Mouse (Mus musculus) cerebellum, adult 2 months (tissue): Measurements from ENCODE around the gene Hfe2. TPM values are rescaled to one million over a fixed set of nuclear protein-coding genes. Genes with fewer than 3 reads are reported as not detected.

Experiments
- DNase-seq, 2 experiments: peaks; one replicate each; pipeline ENCODE4 v3.0.0; 2021
- H3K27ac ChIP-seq: fragments of 200-500 bp; 2 replicates; pipeline ENCODE4 v1.5.1; 2012; ENCODE audit warnings: low read length, control low read depth, inconsistent platforms; ENCODE audit not compliant: insufficient read depth
- H3K27me3 ChIP-seq: fragments of 200-500 bp; 2 replicates; pipeline ENCODE4 v1.6.1; 2012; ENCODE audit warnings: inconsistent platforms, mild to moderate bottlenecking, low read length, moderate library complexity; ENCODE audit not compliant: control insufficient read depth, insufficient read depth
- H3K4me1 ChIP-seq: fragments of 200-500 bp; 2 replicates; pipeline ENCODE4 v1.6.1; 2011; ENCODE audit warnings: low read length; ENCODE audit not compliant: control insufficient read depth, insufficient read depth
- H3K4me3 ChIP-seq: fragments of 200-500 bp; replicated peaks from 2 replicates; pipeline ENCODE3; 2011; ENCODE audit warnings: mild to moderate bottlenecking, low read depth, low read length, control low read depth; ENCODE audit not compliant: insufficient read depth
- CTCF ChIP-seq: fragments of 200-500 bp; IDR thresholded peaks from 2 replicates; pipeline ENCODE4 v1.5.1; 2011; ENCODE audit warnings: low read depth, mild to moderate bottlenecking, control low read depth, low read length, moderate library complexity, borderline replicate concordance; ENCODE audit not compliant: insufficient read depth
- POLR2A ChIP-seq: fragments of 200-500 bp; IDR thresholded peaks from 2 replicates; pipeline ENCODE4 v1.6.1; 2011; ENCODE audit warnings: low read length, control low read depth, borderline replicate concordance; ENCODE audit not compliant: insufficient read depth
- WGBS: fragments of 180-500 bp; shearing (Covaris S2); methylation state at CpG from one replicate; pipeline ENCODE4 v1.1.7; 2018; 5-methylcytosine and 5-hydroxymethylcytosine counted together
- polyA plus RNA-seq: library from polyadenylated mRNA; depleted of rRNA; stranded (reverse); fragments of >200 nt; gene quantifications from 2 replicates; pipeline ENCODE4 v1.2.3, GENCODE M21; 2012

The Hfe2 gene
- polyA plus RNA-seq, 1 experiment: 0.41 TPM

DNA sequence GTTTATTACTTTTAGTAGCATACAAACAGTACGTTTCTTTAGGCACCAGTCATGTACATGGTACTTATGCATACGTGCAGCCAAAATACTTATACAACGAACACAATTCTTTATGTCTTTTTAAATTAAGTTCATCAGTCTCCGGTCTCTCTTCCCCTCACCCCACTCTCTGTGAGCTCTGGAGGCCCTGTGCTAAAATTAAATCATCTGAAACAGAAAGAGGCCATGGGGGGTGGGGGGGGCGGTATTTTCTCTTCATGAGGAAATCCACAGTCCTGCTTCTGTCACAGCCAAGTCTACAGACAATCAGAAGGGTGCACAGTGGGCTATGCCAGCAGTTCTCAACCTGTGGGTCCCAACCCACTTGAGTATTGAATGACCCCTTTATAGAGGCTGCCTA, 24.4 kb downstream of the Hfe2 start:
- WGBS: 84% methylated on average over 5 of the region's 5 CpGs
- no peak overlapping the region for H3K4me3 ChIP-seq
- H3K4me1 ChIP-seq: no peaks in the 10 kb centered on the region
- no peak overlapping the region for H3K27ac ChIP-seq
- no peak for DNase-seq
- no peaks in the 10 kb centered on the region for H3K27me3 ChIP-seq
- TF ChIP-seq POLR2A (no peak), CTCF (no peak)

DNA sequence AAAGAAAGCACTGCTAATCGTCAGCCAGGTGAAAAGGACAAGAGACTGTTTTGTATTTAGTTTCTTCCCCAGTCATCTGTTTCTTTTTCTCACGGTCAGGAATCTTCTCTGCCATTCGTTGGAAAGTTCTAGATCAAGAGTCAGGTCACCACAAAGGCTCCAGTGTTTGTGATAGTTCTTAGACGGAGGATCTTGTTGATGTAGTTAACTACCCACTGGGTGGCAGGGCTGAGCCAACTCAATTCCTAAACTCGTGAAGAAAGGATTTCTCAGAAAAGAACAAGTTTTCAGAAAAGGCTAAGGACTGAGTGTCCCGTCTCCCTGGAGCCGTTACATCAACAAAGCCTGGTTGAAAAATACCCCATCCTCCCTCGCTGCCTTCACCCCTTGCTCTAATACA, 26.2 kb downstream of the Hfe2 start:
- Histone ChIP-seq H3K4me1 (no peaks in the 10 kb centered on the region; the same call in 1 of the 2 replicates), H3K4me3 (no peak overlapping the region), H3K27ac (no peak overlapping the region), H3K27me3 (no peaks in the 10 kb centered on the region)
- peak in 1 of 2 experiments; percentile 28 for DNase-seq
- TF ChIP-seq POLR2A: no peak
- peak; percentile 30; the same call in 1 of the 2 replicates for TF ChIP-seq CTCF
- 23% methylated on average over 8 of the region's 8 CpGs for WGBS

DNA sequence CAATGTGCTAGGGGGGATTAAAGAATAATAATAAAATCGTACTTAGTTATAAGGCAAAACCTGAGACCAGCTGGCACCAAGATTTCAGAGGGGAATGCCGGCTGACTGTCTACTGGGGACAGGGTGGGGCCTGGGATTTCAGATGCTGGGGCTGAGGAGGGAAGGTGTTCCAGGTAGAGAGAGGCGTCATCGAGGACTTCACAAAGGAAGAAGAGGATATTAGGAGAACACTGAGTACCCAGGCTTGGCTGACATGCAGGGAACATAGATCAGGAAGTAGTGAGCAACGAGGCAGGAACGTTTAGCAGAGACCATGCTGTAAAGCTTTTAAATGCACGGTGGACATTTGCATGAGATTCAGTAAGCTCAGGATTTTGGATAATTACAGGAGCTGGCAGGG, 26.9 kb downstream of the Hfe2 start:
- WGBS: 80% methylated on average over 7 of the region's 7 CpGs
- H3K27me3 ChIP-seq: no peaks in the 10 kb centered on the region
- TF ChIP-seq POLR2A: no peak
- no peak for TF ChIP-seq CTCF
- H3K4me1 ChIP-seq: no peaks in the 10 kb centered on the region; the same call in 1 of the 2 replicates
- no peak overlapping the region for H3K27ac ChIP-seq
- no peak overlapping the region for H3K4me3 ChIP-seq
- DNase-seq: no peak

DNA sequence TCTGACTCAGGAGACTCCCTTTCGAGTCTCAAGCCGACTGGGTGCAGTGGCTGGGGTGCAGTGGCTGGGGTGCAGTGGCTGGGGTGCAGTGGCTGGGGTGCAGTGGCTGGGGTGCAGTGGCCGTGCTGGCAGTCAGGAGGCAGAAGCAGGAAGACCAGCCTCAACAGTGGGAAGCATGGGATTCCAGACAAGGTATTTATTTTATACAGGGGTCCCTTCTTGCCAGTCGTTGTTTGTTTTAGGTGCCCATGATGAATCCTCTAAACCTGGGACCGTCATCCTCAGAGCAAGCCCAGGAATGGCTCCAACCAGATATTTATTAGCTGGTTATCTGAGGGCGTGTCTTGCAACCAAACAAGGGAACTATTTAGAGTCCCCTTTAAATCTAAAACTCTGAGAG, 28.6 kb downstream of the Hfe2 start:
- WGBS: 88% methylated on average over 6 of the region's 6 CpGs
- TF ChIP-seq POLR2A: no peak
- no peak for TF ChIP-seq CTCF
- Histone ChIP-seq H3K27me3 (no peaks in the 10 kb centered on the region), H3K4me1 (no peaks in the 10 kb centered on the region; the same call in 1 of the 2 replicates), H3K4me3 (no peak overlapping the region), H3K27ac (no peak overlapping the region)
- DNase-seq: no peak

DNA sequence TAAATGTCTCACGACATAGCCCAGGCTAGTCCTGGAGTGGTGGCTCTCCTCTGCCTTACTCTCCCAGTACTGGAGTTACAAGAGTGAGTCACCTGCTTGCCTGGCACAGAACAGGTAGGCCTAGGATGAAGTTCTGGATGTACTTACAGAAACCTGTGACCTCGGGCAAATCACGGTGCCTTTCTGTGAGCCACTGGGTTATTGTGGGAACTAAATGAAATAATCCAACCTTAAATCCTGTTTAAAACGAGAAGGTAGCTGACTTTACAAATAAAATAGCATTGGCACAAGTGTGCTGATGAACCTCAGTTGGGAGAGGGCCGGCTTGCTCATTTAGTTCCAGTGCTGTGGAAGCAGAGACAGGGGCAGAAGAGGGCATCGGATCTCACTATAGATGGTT, 29.3 kb downstream of the Hfe2 start:
- no peaks in the 10 kb centered on the region; the same call in 1 of the 2 replicates for H3K4me1 ChIP-seq
- TF ChIP-seq POLR2A (no peak), CTCF (no peak)
- no peak for DNase-seq
- 91% methylated on average over 6 of the region's 6 CpGs for WGBS
- H3K27me3 ChIP-seq: no peaks in the 10 kb centered on the region
- H3K4me3 ChIP-seq: no peak overlapping the region
- H3K27ac ChIP-seq: no peak overlapping the region

DNA sequence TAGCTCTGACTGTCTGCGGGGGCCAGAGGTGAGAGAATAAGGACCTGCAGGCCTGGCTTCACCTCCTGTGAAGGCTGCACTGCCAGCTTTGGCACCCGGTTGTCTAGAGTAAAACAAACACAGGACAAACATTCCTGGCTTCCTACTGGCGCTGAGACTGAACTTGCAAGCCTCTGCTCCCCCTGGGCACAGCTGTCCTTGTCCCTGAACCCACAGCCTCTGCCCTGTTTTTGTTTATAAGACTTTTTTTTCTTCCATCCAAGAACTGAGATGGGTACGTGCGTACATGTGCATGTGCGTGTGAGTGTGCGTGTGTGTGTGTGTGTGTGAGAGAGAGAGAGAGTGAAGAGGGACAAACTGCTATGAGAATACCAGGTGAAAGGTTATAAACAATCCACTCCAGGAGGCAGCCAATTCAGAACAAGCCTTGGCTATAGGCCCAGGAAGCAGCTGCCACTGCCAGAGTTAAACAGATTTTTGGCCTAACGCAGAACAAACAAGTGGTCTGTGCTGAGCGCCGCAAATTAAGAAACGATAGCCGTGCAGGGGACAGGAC, 30.1 kb downstream of the Hfe2 start:
- Histone ChIP-seq H3K27ac (no peak overlapping the region), H3K27me3 (no peaks in the 10 kb centered on the region), H3K4me1 (no peaks in the 10 kb centered on the region; the same call in 1 of the 2 replicates), H3K4me3 (no peak overlapping the region)
- DNase-seq: peak in 1 of 2 experiments; percentile 44
- TF ChIP-seq POLR2A: no peak
- no peak for TF ChIP-seq CTCF
- 43% methylated on average over 12 of the region's 12 CpGs for WGBS

DNA sequence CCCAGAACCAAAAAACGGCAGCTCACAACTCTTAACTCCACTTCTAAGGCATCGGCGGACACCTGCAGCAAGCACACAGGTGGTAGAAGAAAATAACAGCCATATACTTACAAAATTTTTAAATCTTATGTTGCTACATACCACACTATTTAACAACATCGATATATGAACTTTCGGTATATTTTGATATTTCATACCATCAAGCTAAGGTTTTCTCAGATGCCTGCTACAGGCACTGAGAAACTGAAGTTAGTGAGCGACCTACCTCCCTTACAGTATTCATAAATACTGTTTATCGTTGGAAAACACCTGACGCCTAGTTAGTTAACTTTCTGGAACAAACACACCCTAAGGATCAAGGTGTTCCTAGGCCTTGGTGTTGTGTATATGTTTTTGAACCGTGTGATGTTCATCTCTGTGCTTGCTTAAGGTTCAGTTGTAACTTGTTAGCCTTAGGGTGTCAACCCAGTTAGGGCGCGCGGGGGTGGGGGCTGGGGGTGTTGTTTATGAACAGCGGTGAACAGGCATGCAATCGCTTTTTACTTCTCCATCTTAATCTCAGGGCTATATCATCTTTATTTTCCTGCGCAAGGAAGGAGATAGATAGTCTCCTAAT, 31.1 kb downstream of the Hfe2 start:
- no peak overlapping the region for H3K4me3 ChIP-seq
- no peak for TF ChIP-seq POLR2A
- H3K4me1 ChIP-seq: no peaks in the 10 kb centered on the region; the same call in 1 of the 2 replicates
- no peaks in the 10 kb centered on the region for H3K27me3 ChIP-seq
- 89% methylated on average over 15 of the region's 15 CpGs for WGBS
- H3K27ac ChIP-seq: no peak overlapping the region
- no peak for DNase-seq
